Mouse (Mus musculus) CH12.LX (cell line): ENCODE measurements at regions not wholly inside any gene's neighbourhood (a gene's known extent, or its start where the extent isn't known, plus 50 kb on each side); places are given as distances from the start of the nearest gene placed in this dataset.

ENCODE experiments used
- CTCF ChIP-seq, 2 experiments: IDR thresholded peaks in 1 of 2; conservative IDR thresholded peaks in 1 of 2; 2 replicates each; pipeline ENCODE4 v1.5.1; 2011 to 2012; ENCODE audit warnings: low read depth in 2 of 2, low read length in 2 of 2, improper control_type of control experiment in 1 of 2, inconsistent platforms in 1 of 2, mild to moderate bottlenecking in 1 of 2, moderate library complexity in 1 of 2
- MAZ ChIP-seq: IDR thresholded peaks from 2 replicates; pipeline ENCODE4 v1.6.1; 2012; ENCODE audit warnings: low read depth, mild to moderate bottlenecking, inconsistent platforms, low read length, improper control_type of control experiment, moderate library complexity
- POLR2A ChIP-seq: IDR thresholded peaks from 2 replicates; pipeline ENCODE4 v1.6.1; 2011; ENCODE audit warnings: low read depth, mild to moderate bottlenecking, improper control_type of control experiment, low read length
- POLR2AphosphoS2 ChIP-seq: IDR thresholded peaks from 2 replicates; pipeline ENCODE4 v1.6.1; 2011; ENCODE audit warnings: low read depth, low read length, improper control_type of control experiment

GRCm38 (mm10) chr8:64347490-64347889 lies 141.4 kb upstream of the Tll1 start:
- TF ChIP-seq POLR2A (no peak), POLR2AphosphoS2 (no peak), CTCF (conservative IDR thresholded peaks at IDR 0.05 in 1 of 2, IDR thresholded peaks at IDR 0.05 in 1 of 2; ENCODE audit: low read depth in 2 of 2, low read length in 2 of 2) (no peak), MAZ (no peak)
